Mouse (Mus musculus) left cerebral cortex, adult 9 months (tissue): ENCODE results near the gene Fam8a1.

Source experiments
- DNase-seq, 2 experiments: peaks; one replicate each; pipeline ENCODE4 v3.0.0; 2022; ENCODE audit warnings: low spot score in 2 of 2

The Fam8a1 gene

DNA sequence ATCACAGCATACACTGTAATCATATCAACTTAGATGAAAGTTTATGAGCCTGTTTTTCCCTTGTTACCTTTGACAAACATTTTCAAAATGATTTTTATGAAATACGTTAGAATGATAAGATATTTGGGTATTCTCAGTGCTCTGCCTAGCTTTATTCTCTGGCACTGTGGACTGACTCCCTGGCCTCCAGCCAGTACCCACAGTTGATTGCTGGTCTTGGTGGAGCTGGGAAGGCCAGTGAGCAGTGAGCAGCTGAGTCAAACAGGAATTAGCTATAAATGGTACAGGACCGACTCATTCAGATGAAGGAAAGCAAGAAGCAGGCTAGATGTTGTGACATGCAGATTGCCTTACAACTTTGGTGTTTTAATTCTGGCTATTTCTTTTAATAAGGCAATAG is 5.3 kb downstream of the Fam8a1 start:
- no peak for DNase-seq

DNA sequence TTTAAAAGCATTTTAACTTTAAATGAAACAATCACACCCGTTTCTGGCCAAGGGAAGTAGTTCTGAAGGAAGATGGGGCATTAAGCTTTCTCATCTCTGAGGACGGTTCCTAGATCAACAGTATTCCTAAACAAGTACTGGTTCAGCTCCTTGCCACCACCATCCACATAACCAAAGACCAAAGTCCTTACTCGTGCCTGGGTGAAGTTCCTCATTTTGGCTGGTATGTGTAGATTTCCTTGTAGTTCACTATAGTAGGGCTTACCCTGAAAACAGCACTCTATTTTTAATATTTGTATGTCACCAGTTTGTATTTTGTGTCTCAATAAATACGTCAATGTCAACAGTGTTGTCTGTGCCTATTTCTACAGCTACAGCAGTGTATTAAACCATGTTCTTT is 8.4 kb downstream of the Fam8a1 start:
- DNase-seq = no peak

DNA sequence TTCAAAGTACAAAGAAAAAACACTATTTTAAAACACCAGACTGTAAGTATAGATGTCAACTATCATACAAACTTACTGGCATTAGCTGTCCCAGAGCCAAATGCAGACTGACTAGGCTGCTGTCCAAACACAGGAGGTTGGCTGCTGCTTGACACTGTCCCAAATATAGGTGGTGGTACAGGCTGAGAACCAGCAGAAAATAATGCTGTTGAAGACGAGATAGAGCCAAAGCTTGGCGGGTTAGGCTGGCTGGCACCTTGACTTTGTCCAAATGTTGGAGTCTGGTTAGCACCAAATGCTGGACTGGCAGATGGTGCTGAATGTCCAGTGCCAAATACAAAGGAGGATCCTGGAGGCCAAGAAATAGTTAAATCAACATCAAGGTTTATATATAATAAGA is 13.6 kb downstream of the Fam8a1 start:
- DNase-seq = no peak

DNA sequence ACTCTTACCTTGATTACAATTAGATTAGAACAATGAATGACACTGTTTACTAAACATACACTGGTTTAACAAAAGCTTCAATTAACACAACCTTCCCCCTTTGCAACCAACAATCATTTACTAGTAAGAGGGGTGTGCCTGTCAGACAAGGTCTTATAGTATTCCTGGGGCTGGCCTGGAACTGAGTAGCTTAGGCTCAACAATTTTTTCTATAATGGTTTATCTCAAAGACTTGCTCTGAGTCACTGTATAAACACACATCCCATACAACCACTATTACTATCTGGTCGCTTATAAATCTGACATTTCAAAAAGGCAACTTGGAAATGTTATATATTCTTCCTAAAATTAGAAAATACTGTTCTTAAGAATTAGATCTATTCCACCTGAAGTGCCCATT is 14.0 kb downstream of the Fam8a1 start:
- DNase-seq = no peak

DNA sequence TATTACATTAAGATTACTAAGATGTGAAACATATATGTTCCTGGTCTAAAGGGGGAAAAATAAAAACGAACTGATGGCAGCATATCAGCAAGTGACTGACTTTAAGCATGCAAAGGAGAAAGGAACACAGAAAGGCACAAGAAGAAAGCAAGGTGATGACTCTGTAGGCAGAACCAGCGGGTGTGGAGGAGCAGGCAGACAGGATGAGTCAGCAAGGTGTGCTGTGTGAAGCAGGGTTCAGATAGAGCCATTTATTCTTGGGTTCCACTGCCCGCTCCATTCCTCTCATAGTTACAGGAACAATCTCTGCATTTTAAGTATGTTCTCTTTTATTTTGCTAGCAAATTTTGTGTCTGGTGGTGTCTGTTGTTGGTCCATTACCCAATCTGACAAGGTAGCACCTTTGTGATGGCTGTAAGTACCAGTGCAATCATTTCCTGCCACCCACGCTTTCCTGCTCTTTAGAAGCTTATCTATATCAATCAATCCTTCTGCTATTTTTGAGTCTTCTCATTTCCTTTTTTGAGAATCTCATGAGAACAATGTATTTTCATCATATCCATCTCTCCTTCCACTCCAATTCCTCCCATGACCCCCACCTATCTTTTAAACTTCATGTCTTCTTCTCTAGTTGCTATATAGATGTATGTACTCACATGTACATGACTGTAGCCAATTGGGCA is 21.4 kb downstream of the Fam8a1 start:
- no peak for DNase-seq

DNA sequence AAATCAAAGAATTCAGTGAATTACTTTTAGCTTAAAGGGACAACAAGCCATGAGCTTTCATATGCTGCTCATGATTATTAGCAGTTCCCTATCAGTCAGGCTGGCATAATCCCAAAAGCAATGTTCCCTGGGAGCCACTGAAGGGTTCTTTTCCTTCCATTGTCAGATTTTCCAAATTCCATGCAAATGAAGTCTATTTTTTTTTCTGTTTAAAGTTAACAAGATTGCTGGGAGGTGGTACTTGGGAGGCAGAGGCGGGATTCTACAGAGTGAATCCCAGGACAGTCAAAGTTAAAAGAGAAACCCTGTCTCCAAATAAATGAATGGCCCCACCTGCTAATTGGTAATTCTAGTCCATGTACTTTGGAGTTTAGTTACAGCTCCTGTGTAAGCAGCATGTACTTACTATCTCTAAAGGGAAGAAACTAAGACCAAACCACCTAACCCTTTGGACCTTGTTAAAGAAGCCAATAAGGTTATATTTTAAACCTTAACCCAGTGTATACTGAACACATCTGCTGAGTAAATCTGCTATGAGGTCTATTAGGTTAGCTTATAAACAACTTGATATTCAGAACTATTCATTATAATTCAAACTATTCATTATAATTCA is 26.1 kb downstream of the Fam8a1 start:
- no peak for DNase-seq

DNA sequence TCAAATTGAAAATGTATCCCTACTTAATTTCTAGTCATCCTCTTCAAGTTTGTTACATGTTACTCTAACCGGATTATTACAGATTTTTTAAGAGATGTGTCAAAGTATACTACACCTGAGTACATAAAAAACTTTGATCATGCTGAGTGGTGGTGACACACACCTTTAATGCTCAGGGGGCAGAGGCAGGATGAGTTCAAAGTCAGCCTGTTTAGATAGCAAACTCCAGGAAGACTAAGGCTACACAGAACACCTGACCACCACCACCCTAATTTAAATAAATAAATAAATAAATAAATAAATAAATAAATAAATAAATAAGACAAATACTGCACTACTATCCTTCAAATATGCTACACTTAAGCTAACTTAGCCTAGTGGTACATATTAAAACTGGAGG is 26.6 kb downstream of the Fam8a1 start:
- no peak for DNase-seq

DNA sequence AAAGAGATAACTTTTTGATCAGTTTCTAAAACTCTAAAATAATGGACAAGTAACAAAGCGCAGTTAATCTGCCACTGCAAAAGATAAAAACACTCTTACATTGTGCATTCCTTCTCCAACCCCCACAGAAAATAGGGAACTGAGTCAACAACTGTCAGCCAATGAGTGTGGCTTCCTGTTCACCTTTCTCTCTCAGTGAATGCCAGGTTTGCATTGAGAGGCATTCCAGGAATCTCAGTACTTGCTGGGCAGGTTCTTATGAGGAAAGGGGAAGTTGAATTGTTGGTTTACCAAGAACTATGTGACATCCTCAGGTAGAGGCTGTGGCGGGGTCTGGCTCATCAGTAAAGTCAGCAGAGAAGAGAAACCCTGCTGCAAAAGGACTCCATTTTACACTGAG is 27.5 kb downstream of the Fam8a1 start:
- DNase-seq = no peak

DNA sequence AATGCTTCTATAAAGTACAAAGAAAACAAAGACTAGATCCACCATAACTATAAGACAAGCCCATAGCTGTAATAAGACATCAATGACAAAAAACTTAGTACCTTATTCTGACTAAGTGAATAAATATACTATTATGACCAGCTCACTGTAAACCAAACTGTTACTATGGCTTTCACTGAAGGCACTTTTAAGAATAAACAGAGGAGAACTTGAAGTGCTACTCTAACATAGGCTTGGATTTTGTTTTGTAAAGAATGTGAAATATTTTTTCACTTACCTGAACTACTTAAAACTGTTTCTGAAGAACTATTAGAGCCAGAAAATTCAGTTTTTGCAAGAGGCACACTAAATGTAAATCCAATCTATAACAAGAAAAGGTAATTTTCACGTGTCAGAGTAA is 30.1 kb downstream of the Fam8a1 start:
- no peak for DNase-seq

DNA sequence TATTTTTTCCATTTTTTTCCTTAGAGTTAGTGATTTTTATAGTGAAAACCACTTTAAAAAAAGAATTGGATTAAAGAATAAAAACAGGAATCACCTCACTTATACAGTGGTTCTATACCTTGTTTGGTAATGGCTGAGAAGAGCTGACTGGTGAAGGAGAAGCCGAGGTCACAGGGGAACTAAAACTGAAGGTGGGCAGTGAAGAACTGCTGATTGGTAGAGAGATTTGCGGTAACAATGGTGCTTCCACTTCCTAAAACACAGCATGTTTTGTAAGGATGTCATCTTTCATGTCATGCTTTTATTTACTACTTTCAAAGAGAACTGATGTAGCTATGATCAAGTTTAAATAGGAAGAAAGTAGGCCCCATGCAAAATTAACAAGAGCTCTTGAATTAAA is 32.2 kb downstream of the Fam8a1 start:
- DNase-seq = no peak

DNA sequence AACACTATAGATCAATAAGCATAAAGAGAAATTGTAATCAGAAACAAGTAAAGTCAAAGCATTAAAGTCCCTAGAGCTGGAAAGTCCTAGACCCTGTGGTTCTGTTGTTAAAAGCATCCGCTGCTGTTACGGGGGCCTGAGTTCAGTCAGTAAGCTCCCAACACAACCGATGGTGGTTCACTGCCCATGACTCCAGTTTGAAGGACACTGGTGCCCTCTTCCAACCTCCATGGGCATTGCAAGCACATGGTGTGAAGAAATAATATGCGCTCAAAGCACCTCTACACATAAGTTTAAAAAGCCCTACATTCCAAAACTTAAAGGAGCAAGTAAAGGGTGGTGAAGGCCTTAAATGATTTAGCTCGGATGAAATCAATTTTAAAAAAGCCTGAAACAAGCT is 33.8 kb downstream of the Fam8a1 start:
- no peak for DNase-seq

DNA sequence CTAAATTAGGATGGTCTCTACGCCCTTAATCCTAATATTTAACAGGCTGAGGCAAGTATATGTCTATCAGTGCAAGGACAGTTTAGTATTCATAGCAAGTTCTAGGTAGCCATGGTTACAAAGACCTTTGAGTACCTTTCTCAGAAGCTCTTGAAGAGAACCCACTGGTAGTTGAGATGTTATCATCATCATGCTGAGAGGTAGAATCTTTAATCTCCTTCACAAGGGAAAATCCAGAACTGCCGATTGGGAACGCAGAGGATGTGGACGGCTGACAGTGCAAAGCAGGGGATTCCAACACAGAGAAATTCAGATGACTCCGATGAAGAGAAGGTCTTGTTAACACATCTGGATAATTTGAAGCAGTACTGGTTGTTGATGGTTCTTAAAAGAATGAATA is 44.2 kb downstream of the Fam8a1 start:
- no peak for DNase-seq

DNA sequence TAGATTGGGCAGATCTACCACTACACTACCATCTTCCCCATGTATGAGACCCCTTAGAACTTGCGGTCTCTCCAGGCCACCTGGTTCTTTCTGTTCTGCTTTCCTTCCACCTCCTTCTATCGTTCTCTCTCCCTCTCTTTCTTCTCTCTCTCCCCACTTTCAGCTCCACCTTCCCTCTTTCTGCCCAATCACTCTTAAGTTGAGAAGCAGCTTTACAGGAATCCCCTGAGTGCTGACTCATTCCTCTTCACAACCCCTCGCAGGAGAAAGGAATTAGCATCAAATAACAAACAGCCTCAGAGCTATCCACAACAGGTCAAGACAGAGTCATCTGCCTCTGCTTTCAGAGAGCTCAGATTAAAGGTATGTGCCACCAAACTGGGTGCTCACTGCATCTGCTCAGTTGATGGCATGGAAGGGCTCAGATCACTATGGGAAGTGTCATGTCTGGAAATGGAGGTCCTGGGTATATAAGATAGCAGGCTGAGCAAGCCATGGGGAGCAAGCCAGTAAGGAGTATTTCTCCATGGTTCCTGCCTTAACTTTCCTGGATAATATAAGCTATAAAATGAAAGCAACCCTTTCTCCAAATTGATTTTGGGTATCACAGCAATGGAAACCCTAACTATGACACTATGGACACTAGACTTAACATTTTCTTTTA is 46.8 kb downstream of the Fam8a1 start:
- no peak for DNase-seq

DNA sequence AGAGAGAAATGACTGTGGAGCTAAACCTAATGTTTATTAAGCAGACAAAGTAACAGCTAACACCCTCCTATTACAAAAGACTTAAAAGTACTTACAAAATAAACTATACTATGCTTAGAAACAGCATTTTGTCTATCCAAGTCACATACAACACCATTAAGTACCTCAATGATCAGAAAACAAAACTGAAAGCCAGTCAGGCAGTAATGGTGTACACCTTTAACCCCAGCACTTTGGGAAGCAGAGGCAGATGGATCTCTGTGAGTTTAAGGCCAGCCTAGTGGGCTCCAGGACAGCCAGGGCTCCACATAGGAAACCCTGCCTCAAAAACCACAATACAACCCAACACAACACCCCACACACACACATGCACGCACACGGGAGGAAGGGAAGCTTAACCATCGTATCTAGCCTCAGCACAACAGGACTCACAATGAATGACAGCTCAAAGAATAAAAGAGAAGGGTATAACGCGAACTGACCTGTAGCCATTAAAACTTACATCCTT is 49.6 kb downstream of the Fam8a1 start:
- DNase-seq = no peak

DNA sequence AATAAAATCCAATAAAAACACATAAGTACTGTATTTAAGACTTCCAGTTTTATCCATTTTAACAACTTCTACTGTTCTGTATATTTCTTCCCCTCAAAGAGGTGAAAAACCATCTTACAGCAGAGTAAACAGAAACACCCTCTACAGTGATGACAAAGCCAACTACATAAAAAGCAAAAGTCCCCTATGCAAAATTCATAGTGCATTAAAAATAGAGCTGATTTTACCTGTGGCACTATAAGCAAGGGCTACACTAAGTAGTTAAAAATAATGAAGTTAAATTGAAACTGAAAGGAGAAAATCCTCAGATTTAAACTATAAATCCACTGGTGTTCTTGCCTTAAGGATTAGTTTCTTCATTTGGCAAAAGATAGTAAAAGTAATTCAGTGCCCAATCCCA is 51.7 kb downstream of the Fam8a1 start:
- no peak for DNase-seq

DNA sequence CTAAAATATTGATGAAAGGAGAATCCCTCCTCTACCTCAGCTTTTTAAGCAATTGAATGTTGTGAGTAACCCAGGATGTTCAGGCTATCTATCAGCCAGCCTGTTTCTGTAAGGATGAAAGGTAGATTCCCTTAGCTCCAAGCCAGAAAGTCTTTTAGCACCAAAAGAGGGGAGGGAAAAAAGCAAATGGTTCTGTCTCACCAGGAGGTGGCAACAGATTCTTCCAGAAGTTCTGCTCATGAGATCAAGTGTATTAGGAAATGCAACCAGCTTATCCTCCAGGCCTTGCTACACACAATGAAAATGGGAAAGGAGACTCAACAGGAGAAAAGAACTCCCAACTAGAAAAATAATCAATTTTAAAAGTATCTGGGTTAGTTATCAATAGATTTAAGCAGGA is 55.0 kb downstream of the Fam8a1 start:
- no peak for DNase-seq

DNA sequence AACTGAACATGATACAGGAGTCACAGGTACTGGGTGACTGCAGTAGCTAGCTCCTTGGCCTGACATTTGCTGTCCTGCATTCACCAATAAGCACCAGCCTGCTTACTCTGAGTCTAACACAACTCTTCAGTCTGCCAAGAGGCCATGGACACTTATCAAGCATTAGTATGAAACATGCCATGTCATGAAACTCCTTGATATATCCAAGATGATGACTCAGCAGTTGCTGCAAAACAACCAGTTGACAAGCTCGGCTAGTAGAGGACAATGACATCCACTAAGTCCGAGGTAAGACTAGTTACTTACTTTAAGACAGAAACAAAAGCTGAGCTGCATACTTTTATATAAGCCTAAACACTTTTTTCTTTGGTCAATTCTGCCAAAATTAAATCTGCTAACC is 55.9 kb downstream of the Fam8a1 start:
- DNase-seq = no peak

DNA sequence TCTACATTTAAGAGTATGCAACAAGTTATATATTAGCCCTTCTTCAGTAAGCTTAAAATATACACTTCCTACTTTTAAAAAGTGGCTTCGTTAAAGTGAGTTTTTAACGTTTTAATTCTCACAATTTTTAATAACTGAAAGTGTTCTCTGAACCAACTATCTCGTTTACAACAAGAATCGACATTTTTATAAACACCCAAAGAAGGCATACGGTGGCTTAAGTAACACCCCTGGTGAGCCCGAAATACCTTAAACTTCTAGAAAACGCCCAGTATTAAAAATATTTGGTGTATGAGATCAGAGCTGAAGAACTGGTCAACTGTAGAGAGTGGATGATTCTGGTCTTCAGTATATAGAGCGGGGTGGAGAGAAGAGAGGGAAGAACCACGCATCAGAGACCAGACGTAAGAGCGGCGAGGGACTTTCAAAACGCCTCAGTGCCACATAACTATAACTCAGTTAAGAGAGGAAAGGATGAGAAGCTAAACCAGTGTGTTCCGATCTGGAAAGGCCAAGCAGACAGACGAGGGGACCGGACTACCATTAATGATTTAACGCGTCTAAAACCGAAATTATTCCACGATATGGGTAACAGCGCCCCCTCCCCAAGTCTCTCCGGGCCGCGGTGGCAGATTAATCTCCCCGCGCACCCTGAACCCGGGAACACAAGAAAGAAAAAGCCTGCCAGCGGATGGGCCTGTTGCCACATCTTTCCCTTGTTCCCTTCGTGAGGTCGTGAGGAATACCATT is 57.1 kb downstream of the Fam8a1 start:
- DNase-seq = peak in 1 of 2 experiments; percentile 10

DNA sequence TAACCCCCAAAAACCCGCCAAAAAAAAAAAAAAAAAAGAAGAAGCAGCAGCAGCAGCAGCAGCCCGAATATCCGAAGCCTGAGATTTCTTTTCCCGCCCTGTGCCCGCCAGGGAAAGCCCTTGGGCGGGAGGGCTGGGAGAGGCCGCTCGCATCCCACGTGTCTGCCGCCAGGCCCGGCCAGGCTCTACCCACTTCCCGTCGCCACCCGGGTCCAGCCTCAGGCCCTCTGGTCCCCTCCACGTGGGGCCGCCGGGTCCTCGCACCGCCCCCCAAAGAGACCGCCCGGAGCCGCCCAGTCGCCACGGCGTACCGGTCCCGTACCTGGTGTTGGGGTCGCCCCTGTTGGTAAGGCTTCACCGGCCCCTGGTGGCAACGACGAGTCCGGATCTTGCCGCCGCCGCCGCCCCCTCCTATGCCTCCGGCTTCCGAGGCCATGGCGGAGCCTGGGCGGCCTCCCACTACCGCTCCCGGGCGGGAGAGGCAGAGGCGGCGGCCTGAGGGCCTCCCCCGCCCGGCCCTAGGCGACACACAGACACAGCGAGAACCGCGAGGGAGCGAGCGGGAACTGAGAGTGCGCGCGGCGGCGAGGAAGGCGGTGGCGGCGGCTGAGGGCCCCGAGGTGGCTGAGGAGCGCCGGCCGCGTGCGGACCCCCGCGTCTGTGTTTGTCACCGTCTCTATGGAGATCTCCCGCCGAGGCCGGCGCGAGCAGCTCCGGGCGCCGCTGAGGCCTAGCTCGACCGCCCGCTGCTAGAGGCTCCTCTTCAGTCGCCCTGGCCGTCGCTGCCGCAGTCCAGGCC is 57.9 kb downstream of the Fam8a1 start:
- peak; percentile 27 to 39 for DNase-seq
